Mouse (Mus musculus): Measurements from ENCODE around the gene Fam102a. TPM values are rescaled to one million over a fixed set of nuclear protein-coding genes. Genes with fewer than 3 reads are reported as not detected.
A peak's percentile ranks its signal among the peaks of the same experiment; 100 is the strongest.

Fam102a gene
- total RNA-seq, 1 experiment from 2014 or later: 25.6 TPM

DNA sequence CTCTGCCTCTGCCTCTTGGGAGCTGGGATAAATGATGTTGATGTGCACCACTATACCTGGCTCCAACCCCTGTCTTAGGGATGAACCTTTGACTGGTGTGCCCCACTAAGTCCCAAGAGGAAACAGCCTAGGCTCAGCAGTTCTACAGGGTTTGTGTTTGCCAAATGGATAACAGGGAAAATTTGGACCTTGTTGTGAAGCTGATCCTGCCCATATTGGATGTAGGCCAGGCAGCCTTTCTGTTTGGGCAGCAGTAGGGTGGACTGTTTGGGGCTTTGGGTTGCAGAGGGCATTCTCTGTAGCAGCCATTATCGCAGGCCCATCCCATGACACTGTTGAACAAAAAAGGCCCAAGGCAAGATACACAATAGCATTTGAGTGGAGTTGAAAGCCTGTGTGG lies 11.8 kb downstream of the Fam102a start:
- DNase-seq: no peak

DNA sequence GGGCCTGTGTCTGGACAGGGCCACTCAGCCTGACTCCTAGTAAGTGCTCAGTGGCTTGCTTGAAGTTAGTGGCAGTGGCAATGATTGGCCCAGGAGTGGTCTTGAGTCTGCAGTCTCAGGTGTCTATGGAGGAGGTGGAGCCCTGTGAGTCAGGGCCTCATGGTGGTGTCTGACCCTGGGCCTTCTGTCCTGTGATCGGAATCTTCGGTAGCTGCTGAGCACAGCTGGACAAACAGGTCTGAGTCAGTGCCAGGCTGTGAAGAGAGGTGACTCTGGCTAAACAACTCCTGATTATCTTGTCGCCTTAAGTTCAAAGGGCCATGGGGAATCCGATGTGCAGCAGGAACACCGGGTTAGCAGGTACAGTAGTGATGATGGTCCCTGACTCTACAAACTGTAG lies 12.2 kb downstream of the Fam102a start:
- DNase-seq: no peak

- DNase-seq: peak; percentile 81
Observed at GRCm38 (mm10) chr2:32547964-32548739, 13.0 kb downstream of the Fam102a start.

DNA sequence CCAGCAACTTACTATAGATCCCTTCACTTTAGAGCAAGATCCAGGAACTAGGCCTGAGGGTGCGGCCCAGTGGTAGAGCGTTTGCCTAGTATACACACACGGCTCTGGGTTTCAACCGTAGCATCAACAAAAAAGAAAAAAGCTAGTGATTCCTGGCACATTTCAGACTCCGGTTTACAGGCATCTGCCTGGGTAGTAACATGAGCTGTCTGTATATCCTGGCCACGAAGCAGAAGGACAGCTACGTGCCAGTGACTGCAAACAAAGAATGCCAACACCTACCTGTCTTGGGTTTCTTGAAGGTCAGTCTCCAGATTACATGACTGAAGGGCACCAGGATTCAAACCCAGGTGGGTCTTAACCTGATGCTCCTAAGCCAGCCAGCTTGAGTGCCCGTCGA lies 14.0 kb downstream of the Fam102a start:
- no peak for DNase-seq

GRCm38 (mm10) chr2:32549764-32550163 lies 14.6 kb downstream of the Fam102a start:
- peak; percentile 72 for DNase-seq

DNA sequence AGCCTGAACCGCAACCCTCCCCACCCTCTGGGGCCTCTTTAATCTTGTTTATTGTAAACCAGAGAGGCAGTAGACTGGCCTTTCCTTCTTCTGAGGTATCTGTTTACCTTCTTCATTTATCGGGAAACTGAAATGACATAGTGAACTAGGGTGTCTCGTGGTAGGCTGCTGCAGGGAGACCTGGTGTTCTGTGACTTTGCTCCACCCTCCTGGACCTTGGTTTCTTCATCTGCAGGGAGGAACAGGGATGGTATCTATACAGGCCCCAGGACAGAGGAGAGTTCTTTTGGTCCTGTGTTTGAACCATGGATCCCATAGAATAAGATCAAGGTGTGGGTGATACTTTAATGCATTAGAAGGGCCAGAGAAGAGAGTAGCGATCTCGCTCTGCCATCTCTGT lies 16.1 kb downstream of the Fam102a start:
- no peak for DNase-seq

- no peak for DNase-seq
Observed at GRCm38 (mm10) chr2:32553592-32554148, 18.5 kb downstream of the Fam102a start.

DNA sequence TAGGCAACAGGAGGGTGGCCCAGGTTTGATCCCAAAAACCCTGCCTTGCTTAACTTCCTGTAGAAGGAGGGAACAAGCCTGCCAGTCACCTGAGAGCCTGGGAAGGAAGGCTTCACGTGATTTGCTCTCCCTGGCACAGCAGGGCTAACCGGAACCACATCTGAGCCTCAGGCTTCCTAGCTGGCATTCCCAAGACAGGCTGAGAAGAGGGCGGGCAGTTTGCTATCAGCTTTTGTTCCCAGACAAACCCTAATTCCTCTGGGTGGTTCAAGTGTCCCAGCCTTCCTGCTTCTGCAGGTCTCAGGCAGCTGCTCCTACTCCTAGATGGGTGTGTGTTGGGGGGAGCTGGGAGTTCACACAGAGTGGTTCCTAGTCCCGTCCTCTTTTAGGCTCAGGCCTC lies 20.4 kb downstream of the Fam102a start:
- DNase-seq: no peak

DNA sequence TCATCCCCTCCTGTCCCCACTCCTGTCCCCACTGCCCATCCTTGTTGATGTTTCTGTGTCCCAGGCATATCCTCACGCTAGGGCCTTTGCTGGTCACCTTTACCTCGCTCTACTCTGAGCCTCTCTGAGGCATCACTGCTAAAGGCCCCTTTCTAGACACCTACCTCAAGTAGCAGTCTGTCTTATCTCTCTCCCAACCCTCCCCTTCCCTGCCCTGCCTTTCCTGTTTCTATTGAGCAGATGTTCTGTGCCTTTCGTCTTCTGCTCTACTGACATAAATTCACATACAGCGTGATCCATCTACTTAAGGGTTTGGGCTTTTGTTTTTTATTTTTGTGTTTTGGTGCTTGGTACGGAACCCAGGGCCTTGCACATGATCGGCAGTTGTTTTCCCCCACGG lies 20.9 kb downstream of the Fam102a start:
- DNase-seq: no peak

GRCm38 (mm10) chr2:32559570-32559969 lies 24.4 kb downstream of the Fam102a start:
- no peak for DNase-seq

DNA sequence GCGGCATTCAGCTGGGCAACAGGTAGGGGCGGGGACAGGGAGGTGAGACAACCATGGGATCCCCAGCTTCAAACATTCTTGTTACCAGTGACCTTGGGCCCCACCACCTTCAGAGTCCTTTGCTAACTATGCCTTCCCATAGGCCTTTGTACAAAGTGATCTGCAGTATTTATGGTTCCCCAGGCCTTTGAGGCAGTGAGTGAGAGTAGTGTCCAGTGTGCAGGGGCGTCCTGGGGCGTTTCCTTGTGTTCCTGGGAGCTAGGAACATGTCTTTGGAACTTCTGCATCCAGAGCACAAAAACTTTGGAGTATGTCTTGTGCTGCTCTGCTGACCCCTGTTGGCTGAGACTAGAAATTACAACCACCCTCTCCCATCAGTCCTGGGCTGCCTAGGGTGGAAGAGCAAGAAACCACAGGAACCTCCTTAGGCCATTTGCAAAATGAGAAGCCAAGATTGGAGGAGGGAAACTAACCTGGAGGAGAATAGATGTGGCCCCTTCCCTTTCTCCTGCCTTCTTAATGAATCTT lies 31.5 kb downstream of the Fam102a start:
- DNase-seq: peak; percentile 81

DNA sequence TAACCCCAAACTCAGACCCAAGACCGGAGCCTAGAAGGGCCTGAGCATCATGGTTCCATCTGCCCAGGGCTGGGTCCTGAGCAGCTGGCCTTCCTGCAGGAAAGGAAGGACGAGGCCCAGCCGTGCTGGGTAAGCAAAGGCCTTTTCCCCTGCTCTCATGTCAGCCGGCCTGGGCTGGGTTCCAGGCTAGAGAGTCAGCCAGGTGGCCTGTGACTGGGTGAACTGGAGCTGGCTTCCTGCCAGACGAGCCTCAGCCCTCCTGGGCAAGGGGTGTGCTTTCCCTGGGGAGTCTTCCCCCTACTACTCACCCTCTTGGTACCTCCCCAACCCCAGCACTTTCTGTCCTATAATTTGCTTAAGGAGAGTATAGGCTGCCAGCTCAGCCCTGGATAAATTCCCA lies 33.0 kb downstream of the Fam102a start:
- DNase-seq: no peak

DNA sequence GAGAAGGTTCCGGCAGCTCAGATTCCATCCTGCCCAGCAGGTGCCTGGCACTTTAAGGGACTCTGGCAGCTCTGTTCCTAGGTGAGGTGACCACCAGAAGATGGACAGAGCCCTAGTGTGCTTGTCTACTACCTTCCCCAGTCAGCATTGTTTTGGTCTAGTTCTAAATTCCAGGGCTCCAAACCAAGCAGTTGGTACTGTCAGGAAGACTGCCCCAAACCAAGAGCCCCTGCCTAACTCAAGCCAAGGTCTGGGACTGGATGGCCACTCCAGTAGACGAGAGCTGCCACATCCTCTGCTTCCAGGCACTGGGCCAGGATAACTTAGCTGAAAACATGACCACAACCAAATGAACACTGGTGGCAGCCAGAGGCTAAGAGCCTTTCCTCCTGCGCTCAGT lies 33.8 kb downstream of the Fam102a start:
- no peak for DNase-seq

DNA sequence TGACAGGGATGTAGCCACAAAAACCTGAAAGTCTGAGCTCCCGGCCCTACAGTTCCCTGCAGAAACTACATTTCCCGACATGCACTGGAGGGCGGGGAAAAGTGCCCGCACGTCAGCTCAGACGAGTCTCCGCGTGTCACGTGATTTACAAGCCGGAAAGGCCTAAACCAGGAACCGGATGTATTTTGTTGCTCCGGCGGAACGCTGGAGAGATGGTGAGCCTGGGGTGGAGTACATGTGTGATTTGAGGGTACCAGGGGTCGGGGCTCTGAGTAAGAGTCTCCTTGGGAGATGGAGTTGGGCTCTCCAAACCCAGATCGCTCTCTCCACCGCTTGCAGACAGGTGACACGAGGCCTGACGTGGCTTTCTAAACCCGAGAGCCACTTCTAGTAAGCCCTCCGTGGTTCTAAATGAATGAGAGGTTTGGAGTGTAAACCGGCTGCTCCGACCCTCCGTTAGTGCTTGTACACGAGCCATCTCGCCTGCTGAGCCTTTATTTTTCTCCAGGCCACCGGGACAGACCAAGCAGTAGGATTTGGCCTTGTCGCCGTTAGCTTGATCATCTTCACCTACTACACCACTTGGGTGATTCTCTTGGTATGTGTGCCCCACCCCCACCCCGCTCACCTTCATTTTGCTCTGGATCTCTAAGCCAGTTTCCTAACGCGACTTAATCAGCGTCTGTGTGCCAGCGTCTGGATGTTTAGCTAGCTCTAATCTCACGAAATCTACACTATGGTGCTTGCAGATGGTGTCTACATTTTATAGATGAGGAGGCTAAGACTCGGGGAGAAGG lies 35.8 kb downstream of the Fam102a start, which contains the start of gene Dpm2:
Dpm2 (plus strand) TSS at position 161 of the 797 bp plus-strand sequence.
- DNase-seq: peak; percentile 94

GRCm38 (mm10) chr2:32572196-32572595 lies 37.1 kb downstream of the Fam102a start:
- DNase-seq: no peak

DNA sequence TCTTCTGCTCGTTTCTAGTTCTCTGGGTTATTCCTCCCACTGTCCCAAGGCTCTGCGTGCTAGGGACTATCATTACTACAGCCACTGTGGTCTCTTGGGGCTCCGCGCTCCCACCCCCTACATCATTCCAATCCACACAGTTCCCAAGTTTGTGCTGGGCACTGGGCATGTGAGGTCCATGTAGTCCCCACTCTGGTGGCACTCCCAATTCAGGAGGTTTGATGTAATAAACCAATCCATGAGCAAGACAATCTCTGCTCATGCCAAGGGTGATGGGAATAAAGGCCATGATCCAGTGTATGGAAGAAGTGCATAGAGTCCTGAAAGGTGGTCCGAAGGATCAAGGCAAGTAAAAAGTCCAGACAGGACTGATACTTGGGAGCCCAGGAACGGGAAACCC lies 39.4 kb downstream of the Fam102a start, which contains the start of gene Pip5kl1:
Pip5kl1 (plus strand) TSS at position 301 of the 400 bp plus-strand sequence.
- DNase-seq: no peak

DNA sequence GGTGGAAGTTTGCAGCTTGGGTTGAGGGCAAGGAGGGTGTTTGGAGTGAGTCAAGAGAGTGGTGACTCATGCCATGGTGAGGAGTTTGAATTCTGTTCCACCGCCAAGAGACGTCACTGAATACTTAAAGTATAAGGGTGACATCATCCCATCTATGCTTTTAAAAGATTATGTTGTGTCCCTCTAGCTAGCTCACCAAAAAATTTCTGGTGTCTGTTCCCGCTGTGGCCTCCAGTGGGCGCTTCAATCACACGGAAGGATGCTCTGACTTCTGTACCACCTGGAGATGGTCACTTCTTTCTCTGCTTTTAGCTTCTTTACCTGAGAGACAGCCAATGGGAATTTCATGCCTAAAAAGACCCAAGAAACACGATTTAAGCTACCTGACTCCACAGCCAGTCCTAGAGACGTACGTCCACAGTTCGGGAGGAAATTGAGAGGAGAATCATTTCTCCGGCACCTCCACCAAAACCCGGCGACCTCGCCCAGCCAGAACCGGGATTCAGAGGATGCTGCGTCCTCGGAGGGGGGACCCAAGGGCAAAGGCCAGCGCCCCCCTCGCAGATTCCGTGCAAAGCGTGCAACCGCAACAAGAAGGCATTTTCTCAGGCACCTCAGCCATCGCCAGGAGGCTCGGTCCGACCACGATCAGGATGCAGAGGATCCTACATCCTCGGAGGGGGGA lies 39.9 kb downstream of the Fam102a start:
- peak; percentile 52 for DNase-seq

- peak; percentile 49 for DNase-seq
Observed at GRCm38 (mm10) chr2:32575586-32576160, 40.5 kb downstream of the Fam102a start, which contains the start of gene 9430097D07Rik. 9430097D07Rik (minus strand) TSS chr2:32575684.

- no peak for DNase-seq
Observed at GRCm38 (mm10) chr2:32576532-32576931, 41.4 kb downstream of the Fam102a start.

GRCm38 (mm10) chr2:32578146-32579046 lies 43.3 kb downstream of the Fam102a start:
- DNase-seq: peak; percentile 72

Data from adrenal gland, postnatal 14 days (tissue).